Mouse (Mus musculus) megakaryocyte progenitor cell, adult 5-6 weeks (primary cell): Measurements from ENCODE around the gene Gpr62. TPM values are rescaled to one million over a fixed set of nuclear protein-coding genes. Genes with fewer than 3 reads are reported as not detected.
"Not testable (repeated sequence)": the region's sequence is repeated elsewhere in the genome, so short reads cannot be mapped to it uniquely, and the experiment has no call there.

Experiments used
- ATAC-seq: replicated peaks from 2 replicates; pipeline ENCODE4 v1.8.0; 2016; ENCODE audit warnings: mild to moderate bottlenecking, moderate TSS enrichment, inconsistent platforms; ENCODE audit not compliant: poor library complexity
- total RNA-seq, 2 experiments: library from RNA; stranded (forward) in 1 of 2; stranded (reverse) in 1 of 2; fragments of 157-497, 149-512 nt in 1 of 2; fragments of 200-1000 nt in 1 of 2; gene quantifications; 2 replicates each; pipeline versions ENCODE4 v1.2.3 to v1.2.4; 2015 to 2017

Gene Gpr62
- total RNA-seq (2015) = not detected in 2 replicates
- total RNA-seq (2017) = not detected in 2 replicates

DNA sequence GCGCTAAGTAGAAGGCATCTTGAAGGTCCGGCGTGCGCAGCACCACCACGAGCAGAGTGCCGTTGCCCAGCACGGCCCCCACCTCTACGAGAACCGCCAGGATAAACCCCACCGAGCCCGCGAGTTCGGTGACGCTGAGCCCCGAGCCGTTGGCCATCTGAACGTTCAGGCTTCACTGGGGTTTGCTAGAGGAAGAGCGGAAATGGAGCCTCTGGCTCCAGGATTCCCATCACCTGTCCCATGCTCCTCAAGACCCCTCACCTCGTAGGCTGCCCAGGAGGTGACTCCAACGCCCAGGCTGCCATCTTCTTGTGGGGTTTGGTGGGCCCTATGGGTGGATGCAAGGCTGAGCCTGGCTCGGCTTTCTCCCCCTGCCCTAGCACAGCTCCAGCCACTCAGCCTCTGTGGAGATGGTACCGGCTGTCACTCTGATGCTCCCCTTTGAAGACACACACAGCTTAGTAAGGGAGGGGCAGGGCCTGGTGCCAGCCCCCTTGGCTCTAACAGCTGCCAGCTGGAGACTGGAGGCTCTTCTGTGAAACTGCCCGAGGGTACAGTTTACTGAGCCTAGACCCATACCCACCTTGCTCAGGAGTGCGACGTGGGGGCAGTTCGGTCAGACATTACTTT is at the start of gene Gpr62:
TSS of gene Gpr62 (minus strand) at position 368 of the 630 bp plus-strand sequence.
- ATAC-seq = no peak

DNA sequence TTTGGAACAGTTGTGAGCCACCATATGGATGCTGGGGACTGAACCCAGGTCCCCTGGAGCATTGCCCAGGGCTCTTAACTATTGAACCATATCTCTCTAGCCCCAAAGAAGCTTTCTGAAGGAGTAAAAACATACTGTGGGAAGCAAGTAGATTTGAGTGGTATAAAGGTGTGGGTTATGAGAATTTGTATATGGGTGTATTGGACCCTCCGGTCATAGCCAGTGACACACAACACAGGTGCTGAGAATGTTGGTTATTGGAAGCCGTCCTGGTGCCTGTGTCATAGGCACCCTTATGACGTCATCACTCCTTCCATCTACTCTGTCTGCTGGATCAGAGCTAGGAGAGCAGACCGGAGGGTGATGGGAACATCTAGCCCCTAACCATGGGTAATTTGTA is 48.5 kb upstream of the Gpr62 start, which contains the start of gene Iqcf5:
TSS of gene Iqcf5 (plus strand) at position 301 of the 400 bp plus-strand sequence.
- no peak for ATAC-seq

DNA sequence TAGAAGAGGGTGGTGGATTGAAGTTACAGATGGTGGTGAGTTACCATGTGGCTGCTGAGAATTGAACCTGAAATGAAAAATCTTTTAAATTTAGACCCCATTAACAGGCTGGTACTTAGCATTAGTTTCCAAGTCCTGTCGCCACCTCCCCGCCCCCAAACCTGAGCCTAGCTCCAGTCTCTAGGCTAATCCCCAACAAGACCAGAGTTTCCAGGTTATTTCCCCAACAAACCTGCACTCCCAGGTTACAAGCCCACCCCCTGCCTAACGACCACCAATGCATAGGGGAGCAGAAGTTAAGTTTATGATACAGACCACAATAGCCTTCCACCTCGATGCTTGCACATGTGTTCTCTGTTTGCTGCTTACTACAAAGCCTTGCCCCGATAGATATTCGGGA is 47.8 kb upstream of the Gpr62 start:
- ATAC-seq = no peak

DNA sequence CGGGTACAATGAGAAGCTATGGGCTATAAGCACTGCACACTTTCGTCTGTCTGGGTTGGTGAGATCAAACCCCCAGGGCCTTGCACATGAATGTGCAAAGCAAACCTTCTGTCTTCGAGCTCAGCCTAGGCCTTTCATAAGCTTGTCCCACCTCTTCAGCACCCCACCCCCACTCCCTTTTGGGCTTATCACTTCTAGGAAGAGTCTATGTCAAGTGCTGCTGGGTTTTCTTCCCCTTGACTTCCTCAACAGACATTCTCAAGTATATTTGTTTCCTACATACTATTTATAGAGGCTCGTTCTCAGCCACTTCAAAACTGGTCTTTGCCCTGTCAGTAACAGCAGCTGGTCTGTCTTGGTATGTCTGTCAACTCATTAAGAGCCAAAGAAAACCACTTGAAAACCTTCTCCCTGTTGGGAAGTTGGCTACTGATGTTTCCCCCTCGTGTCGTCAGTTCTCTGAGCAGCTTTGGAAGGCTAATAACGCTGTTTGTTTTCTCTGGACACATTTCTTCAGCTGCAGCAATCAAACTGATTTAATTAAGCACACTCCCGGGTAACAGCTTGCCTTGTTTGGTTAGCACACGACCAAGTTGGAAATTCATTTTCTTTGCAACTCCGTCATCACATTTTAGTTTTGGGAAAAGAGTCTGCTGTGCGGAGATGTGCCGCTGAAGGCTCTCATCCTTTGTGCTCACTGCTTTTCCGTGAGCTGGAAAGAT is 47.2 kb upstream of the Gpr62 start:
- no peak for ATAC-seq

- ATAC-seq = no peak
Measured at GRCm38 (mm10) chr9:106509356-106509755, 43.6 kb upstream of the Gpr62 start.

- ATAC-seq = no peak
Measured at GRCm38 (mm10) chr9:106504246-106504645, 38.5 kb upstream of the Gpr62 start.

GRCm38 (mm10) chr9:106501846-106502245 is 36.1 kb upstream of the Gpr62 start:
- no peak for ATAC-seq

DNA sequence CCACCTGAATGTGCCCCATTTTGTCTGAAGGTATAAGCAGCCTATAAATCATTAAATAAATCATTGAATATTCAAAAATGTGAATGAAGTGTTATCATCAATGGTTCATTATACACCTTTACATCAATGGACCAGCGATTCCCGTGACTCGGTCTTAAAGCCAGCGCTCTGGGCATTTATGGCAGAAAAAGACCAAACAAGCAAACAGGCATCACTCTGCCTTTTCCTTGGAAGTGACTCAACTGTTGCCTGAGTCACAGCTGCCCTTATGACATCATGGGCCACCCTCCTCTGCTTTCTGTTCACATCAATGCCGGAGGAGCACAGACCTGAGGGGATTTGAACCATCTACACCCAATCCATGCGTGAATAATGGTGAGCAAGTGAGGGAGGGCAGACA is 33.9 kb upstream of the Gpr62 start, which contains the start of gene Iqcf1:
TSS of gene Iqcf1 (plus strand) at position 301 of the 400 bp plus-strand sequence.
- no peak for ATAC-seq

DNA sequence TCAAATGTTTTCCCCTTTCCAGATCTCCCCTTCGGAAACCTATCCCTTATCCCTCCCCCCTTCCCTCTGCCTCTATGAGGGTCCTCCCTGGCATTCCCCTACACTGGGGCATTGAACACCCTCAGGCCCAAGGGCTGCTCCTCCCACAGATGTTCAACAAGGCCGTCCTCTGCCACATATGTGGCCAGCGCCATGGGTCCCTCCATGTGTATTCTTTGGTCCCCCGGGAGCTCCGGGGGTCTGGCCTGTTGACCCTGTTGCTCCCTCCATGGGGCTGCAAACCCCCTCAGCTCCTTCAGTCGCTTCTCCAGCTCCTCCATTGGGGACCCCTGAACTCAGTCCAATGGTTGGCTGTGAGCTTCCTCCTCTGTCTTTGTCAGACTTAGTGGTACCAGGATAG is 21.9 kb upstream of the Gpr62 start:
- not testable (repeated sequence) for ATAC-seq

DNA sequence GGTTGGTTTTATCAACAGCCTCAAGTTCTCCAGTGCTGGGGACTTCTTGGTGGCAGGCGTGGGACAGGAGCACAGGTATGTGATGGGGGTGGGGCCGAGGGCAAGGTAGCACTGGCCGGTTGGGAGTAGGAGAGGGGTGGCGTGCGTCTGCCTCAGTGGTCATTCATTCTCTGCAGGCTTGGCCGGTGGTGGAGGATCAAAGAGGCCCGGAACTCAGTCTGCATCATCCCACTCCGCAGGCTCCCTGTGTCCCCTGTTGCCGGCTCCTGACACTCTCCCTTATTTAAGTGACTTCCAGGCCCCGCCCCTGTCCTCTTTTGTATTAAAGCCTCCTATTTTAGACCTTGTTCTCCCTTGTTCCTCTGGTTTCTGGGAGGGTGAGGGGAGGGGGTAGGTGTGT is 19.3 kb upstream of the Gpr62 start:
- ATAC-seq = no peak

GRCm38 (mm10) chr9:106483606-106484005 is 17.9 kb upstream of the Gpr62 start:
- ATAC-seq = no peak

- no peak for ATAC-seq
Measured at GRCm38 (mm10) chr9:106483136-106483535, 17.4 kb upstream of the Gpr62 start.

DNA sequence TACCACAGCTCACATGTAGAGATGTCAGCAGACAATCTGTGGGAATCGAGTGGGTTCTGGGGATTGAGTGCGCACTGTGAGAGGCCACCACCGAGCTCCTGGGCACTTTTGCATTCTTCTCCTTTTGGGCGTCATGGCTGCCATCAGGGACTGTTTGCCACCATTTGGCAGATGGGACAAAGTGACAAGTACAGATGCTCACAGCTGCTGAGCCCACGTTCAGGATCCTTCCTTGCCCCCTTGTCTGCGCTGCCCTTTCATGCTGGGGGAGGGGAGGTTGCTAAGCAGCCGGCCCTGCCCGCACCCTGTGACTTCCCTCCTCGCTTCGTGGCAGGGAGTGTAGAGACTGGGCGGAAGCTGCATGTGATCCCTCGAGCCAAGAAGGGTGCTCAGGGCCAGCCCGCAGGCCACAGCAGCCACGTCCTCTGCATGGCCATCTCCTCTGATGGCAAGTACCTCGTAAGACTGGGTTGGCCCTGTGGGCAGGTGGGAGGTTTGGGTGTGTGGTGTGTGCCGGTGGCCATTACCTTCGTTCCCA is 16.9 kb upstream of the Gpr62 start:
- ATAC-seq = no peak

DNA sequence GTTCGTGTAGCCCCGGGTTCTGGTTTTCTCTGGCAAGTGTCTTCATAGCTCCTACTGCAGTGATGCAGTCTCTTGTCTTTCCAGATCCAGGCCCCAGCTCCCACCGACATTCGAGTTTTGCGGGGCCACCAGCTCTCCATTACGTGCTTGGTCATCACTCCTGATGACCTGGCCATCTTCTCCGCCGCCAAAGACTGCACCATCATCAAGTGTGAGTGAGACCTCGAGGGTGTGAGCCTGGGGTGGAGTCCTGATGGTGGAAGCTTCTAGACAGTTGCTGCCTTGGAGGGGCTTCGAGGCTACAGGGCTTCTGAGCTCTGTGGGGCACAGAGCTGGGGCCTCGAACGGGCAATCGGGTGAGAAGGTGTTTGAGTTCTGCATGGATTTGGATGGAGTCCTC is 15.9 kb upstream of the Gpr62 start:
- ATAC-seq = no peak

DNA sequence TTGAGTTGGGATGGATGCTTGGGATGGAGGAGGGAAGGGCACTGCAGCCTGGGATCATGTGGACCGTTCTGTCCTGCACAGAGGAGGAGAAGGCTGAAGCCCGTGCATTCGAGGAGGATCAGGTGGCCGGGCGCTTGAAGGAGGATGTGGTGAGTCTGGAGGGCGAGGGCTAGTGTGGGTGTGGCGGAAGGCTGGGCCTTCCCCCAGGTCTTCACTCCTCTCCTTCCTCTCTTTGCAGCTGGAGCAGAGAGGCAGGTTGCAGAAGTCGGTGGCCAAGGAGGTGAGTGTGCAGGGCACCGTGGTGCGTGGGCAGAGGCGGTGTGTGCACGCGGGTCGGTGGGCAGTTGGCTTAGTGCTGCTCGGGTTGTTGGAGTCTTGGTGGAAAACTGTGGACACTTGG is 15.3 kb upstream of the Gpr62 start:
- peak; percentile 14; the same call in 1 of the 2 replicates for ATAC-seq

DNA sequence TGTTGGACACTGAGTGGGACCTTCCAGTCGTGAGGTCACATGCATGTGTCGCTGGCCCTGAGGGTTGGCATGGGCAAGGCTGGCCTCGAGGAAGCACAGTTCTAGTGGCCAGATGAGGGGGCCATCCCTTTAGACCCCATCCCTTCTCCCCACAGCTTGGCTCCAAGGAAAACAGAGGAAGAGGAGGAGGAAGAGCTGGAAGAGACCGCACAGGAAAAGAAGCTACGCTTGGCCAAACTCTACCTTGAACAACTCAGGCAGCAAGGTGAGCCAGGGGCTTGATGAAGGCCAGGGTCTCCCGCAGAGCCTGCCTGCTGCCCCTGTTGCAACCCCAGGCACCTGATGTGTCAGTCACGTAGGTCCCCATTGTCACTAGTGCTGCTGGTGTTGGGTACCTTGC is 14.8 kb upstream of the Gpr62 start:
- ATAC-seq = no peak

DNA sequence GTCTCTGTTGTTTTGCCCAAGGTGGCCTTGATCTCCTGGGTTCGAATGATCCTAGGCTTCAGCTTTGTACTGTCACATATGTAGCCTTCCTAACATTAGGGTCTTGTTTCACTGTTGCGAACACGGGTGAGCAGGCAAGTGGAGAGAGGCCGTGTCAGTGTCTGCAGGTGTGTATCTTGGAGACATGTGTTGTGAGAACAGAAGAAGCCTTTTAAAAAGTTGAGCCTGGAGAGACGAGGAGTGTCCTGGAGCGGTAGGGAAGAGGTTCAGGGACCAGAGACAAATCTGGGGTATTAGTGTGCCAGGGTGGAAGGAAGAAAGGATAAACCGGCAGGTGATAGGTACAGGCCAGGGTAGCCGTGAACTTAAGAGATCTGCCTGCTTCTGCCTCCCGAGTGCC is 12.4 kb upstream of the Gpr62 start:
- no peak for ATAC-seq

DNA sequence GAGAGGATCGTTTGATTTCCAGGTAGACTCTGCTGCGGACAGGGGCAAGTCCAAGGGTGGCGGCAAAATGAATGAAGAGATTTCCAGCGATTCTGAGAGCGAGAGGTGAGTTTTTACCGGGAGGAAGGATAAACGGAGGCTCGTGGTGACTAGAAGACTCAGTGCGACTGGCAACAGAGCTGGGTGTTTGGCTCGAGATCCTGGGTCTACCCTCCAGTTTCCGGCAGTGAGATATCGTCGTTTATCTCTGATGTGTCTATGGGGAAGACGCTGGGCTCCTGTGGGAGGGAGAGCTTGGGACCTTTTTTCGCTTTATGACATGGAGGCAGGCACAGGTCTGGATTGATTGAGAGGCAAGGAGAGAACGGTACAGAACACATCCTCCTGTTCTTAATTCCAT is 11.9 kb upstream of the Gpr62 start:
- no peak for ATAC-seq

DNA sequence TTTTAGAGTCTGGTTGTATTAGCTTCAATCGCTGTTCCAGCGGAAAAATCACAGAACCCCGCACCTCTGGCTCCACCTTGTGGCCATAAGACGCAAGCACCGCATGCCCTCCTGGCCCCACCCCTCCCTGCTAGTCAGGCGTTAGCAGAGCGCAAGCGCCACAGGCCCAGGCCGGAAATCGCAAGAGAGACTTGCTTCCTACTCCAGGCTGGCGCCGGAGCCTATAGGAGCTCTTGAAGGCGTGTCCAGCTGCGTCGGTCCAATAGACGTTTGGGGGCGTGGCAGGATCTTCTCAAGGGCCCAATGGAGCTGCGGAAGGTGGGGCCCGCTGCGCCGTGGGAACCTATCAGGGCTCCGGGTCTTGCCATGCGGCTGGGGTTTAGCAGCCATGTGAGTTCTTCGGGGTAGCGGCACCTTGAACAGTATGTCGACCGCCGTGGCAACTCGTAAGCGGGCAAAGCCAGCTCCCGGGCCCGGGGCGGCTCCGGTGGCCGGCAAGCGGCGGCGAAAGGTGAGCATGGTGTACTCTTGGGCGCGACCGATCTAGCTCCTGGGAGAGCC is 11.3 kb upstream of the Gpr62 start, which contains the start of gene Parp3:
TSS of gene Parp3 (minus strand) at position 26 of the 561 bp plus-strand sequence.
- ATAC-seq = peak; percentile 87

DNA sequence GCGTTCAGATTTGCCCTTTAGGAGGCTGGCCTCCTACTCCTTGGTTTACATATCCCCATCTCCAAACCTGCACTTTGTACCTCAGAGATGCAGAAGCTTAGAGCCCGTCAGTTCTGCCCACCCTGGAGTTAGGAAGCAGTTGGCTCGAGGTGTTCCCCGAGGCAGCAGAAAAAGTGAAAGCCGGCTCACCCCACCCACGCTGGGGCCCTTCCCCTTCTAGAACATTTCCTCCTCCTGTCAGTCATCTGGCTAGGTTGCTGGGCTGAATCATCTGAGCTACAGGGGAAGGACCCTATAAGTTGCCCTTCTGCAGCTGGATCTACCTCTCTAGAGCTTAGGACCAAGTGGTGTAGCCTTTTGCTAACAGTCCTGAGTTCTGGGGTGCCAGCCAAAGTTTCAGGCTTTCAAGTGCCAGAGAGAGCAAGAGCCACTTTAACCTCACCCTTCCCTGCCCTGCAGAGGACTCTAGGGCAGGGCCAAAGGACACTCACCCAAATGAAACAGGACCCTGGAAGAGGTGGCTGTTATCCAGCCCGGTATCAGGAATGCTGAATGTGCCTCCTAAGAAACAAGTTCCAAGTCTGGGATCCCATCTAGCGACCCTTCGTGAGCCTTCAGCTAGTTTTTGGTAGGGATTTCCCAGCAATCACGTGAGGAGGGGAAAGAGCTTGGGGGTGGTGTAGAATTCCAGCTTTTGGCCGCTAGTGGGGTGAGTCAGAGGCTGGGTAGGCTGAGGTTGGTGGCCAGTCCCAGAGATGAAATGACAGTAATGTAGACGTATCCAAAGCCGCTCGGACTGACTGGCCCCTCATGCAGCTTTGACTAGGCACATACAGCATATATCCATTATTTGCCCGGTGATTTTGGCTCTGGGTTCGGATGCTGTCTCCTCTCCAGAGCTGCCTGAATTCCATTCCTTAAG is 10.5 kb upstream of the Gpr62 start:
- 0 out of 2 replicates have a peak, but pooled peaks have one; percentile 2 for ATAC-seq

- ATAC-seq = no peak
Measured at GRCm38 (mm10) chr9:106475663-106476001, 9.9 kb upstream of the Gpr62 start, which contains the start of gene Rrp9. TSS of gene Rrp9 (plus strand) at chr9:106475963.
